Mouse (Mus musculus): ENCODE results near the gene Sbf2. TPM values are rescaled to one million over a fixed set of nuclear protein-coding genes. Genes with fewer than 3 reads are reported as not detected.
A peak's percentile ranks its signal among the peaks of the same experiment; 100 is the strongest.
"Not testable (repeated sequence)": the region's sequence is repeated elsewhere in the genome, so short reads cannot be mapped to it uniquely, and the experiment has no call there.

Gene Sbf2
- polyA plus RNA-seq, 1 experiment: 37.0 TPM

- H3K36me3 ChIP-seq (ENCODE audit: control insufficient read depth, insufficient read depth, low read length): no peaks in the 10 kb centered on the region
- peak; percentile 46; the same call in 1 of the 2 replicates for TF ChIP-seq CTCF (IDR thresholded peaks at IDR 0.05; ENCODE audit: control insufficient read depth, insufficient read depth, insufficient replicate concordance, low read depth, low read length)
- no peak for TF ChIP-seq POLR2A (IDR thresholded peaks at IDR 0.05; ENCODE audit: control insufficient read depth, low read depth, low read length)
- H3K4me1 ChIP-seq (ENCODE audit: control insufficient read depth, insufficient read depth, low read length): peaks cover 11% of the 10 kb centered on the region
- H3K27me3 ChIP-seq (ENCODE audit: control insufficient read depth, insufficient read depth, low read length): no peaks in the 10 kb centered on the region
- no peak overlapping the region for H3K4me3 ChIP-seq (ENCODE audit: control insufficient read depth, low read depth, low read length)
- H3K27ac ChIP-seq (ENCODE audit: control insufficient read depth, insufficient read depth, low read depth, low read length): peak overlapping the region; percentile 86
These were observed 34.6 kb upstream of the Sbf2 start for GRCm38 (mm10) chr7:110649133-110649987.

DNA sequence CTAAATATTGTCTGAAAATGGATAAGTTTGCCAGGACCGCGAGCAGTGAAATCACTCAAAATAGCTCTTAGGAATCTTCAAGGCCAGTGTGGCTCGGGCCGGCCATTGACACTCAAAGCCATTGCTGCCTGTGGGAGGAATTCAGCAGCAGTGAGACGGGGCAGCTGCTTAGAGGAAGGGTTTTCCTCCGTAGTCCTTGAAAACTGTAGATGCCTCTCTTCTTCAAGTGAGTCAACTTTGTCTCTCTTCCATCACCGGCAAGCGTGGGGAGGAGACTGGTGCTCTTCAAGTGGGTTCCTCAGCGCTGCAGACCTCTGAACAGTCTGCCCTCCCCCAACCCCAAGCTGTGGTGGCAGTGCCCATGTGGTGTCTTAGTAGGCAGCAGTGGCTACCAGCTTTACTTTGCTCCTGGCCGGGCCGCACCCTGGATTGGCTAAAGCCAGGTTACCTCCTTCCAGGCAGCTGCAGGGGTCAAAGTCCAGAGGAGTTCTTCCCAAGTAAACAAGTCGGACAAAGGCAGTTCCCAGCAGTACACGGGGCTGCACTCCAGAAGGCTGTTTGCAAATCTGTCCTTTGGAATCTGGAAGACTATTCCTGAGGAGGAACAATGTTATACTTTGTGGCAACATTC, 33.8 kb upstream of the Sbf2 start:
- TF ChIP-seq CTCF (IDR thresholded peaks at IDR 0.05; ENCODE audit: control insufficient read depth, insufficient read depth, insufficient replicate concordance, low read depth, low read length): no peak
- TF ChIP-seq POLR2A (IDR thresholded peaks at IDR 0.05; ENCODE audit: control insufficient read depth, low read depth, low read length): 0 out of 2 replicates have a peak, but pooled peaks have one; percentile 7
- Histone ChIP-seq H3K27ac (ENCODE audit: control insufficient read depth, insufficient read depth, low read depth, low read length) (peak overlapping the region; percentile 86), H3K36me3 (ENCODE audit: control insufficient read depth, insufficient read depth, low read length) (no peaks in the 10 kb centered on the region), H3K4me3 (ENCODE audit: control insufficient read depth, low read depth, low read length) (peak overlapping the region; percentile 5), H3K4me1 (ENCODE audit: control insufficient read depth, insufficient read depth, low read length) (peaks cover 10% of the 10 kb centered on the region), H3K27me3 (ENCODE audit: control insufficient read depth, insufficient read depth, low read length) (no peaks in the 10 kb centered on the region)

DNA sequence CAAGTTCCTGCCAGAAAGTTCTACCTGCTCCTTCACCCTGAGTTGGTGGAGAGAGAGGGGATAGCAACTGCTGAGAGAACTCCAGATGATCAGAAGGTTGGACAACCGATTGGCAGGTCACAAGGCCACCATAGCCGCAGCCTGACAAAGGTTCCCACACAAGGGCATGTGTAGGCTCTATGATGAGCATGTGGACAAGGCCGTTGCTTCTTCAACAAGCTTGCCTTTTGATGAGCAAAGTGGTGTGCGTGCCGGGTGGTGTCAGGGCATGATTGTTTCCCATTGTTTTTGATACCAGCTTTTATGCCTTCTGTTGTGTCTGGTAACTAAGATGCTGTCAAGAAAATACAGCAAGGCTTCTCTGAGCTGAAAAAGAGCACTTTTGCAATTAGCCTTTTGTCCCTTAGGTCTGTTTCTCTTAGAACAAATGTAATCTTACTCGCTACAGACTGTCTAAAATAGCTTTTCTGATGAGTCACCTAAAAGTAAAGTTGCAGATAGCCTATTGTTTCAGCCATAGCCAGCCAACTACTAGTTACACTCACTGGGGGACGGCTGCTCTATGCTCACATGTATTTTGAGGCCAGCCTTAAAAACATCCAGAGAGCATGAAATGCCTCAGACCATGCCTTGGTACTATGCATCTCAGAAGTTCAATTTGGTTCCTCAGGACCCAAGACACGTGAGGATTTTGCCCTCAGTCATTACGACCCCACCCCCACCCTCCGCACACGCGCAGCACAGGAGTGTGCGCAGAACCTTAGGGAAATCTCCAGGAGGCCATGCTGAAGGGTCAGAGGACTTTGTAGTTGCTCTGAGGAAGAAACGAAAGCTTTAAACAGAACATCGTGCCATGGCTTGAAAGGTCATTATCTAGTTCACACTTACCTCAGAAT, 33.1 kb upstream of the Sbf2 start:
- Histone ChIP-seq H3K36me3 (ENCODE audit: control insufficient read depth, insufficient read depth, low read length) (no peaks in the 10 kb centered on the region), H3K27me3 (ENCODE audit: control insufficient read depth, insufficient read depth, low read length) (no peaks in the 10 kb centered on the region), H3K27ac (ENCODE audit: control insufficient read depth, insufficient read depth, low read depth, low read length) (peak overlapping the region; percentile 86), H3K4me1 (ENCODE audit: control insufficient read depth, insufficient read depth, low read length) (peaks cover 10% of the 10 kb centered on the region), H3K4me3 (ENCODE audit: control insufficient read depth, low read depth, low read length) (no peak overlapping the region)
- no peak for TF ChIP-seq POLR2A (IDR thresholded peaks at IDR 0.05; ENCODE audit: control insufficient read depth, low read depth, low read length)
- TF ChIP-seq CTCF (IDR thresholded peaks at IDR 0.05; ENCODE audit: control insufficient read depth, insufficient read depth, insufficient replicate concordance, low read depth, low read length): no peak

DNA sequence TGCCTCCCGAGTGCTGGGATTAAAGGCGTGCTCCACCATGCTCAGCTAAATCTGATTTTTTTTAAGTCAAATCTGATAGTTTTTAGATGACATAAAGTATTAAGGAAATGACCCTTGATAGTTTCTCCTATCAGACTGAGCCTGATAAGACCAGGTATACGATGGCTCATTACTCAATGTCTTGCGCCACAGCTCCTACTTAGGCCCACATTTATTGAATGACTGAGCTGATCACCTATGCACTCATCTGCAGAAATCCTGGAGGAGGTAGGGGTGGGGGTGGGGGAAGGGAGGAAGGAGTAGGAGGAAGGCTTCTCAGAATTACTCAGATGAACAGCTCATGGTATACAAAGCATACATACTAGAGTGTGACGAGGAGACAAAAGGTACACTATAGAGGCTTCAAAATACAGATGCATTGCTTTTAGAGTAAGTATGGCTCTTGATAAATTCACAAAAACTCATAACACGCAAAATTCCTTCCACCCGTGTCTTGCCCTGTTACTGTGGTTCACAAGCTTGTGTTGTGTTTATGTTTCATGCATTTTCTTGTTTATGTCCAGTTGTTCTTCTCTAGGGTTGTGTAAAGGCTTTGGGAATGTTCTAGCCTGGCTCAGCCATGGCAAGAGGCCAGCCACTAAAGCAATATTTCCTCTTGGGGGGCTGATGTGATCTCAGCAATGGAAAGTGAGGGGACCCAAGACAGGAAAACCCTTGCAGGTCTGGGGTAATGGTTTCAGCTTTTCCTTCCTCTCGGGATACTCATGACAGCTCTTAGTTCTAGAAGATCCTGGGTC, 32.1 kb upstream of the Sbf2 start:
- no peak overlapping the region for H3K4me3 ChIP-seq (ENCODE audit: control insufficient read depth, low read depth, low read length)
- TF ChIP-seq CTCF (IDR thresholded peaks at IDR 0.05; ENCODE audit: control insufficient read depth, insufficient read depth, insufficient replicate concordance, low read depth, low read length) (no peak), POLR2A (IDR thresholded peaks at IDR 0.05; ENCODE audit: control insufficient read depth, low read depth, low read length) (no peak)
- peaks cover 10% of the 10 kb centered on the region for H3K4me1 ChIP-seq (ENCODE audit: control insufficient read depth, insufficient read depth, low read length)
- no peak overlapping the region for H3K27ac ChIP-seq (ENCODE audit: control insufficient read depth, insufficient read depth, low read depth, low read length)
- no peaks in the 10 kb centered on the region for H3K27me3 ChIP-seq (ENCODE audit: control insufficient read depth, insufficient read depth, low read length)
- H3K36me3 ChIP-seq (ENCODE audit: control insufficient read depth, insufficient read depth, low read length): no peaks in the 10 kb centered on the region

- H3K27ac ChIP-seq (ENCODE audit: control insufficient read depth, insufficient read depth, low read depth, low read length): no peak overlapping the region
- H3K27me3 ChIP-seq (ENCODE audit: control insufficient read depth, insufficient read depth, low read length): no peaks in the 10 kb centered on the region
- H3K4me3 ChIP-seq (ENCODE audit: control insufficient read depth, low read depth, low read length): no peak overlapping the region
- H3K36me3 ChIP-seq (ENCODE audit: control insufficient read depth, insufficient read depth, low read length): no peaks in the 10 kb centered on the region
- H3K4me1 ChIP-seq (ENCODE audit: control insufficient read depth, insufficient read depth, low read length): peaks cover 10% of the 10 kb centered on the region
- TF ChIP-seq POLR2A (IDR thresholded peaks at IDR 0.05; ENCODE audit: control insufficient read depth, low read depth, low read length) (no peak), CTCF (IDR thresholded peaks at IDR 0.05; ENCODE audit: control insufficient read depth, insufficient read depth, insufficient replicate concordance, low read depth, low read length) (no peak)
These were observed 31.1 kb upstream of the Sbf2 start for GRCm38 (mm10) chr7:110645859-110646258.

DNA sequence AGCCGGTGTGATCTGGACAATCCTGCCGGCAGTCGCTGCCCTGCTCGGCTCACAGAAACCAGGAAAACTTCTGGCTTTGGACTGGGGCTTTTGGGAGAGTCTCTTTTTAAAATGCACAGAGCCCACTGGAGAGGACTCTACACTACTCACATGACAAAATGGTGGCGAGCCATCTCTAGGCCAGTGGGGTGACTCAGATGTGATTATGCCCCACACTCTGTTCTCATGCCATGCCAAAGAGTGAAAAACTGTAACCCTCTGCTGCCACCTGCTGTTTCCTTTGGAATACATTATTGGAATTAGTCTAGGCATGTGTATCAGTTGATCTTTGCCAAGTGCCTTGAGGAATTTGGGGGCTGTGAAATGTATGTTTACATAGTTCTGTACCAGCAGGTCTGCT, 30.6 kb upstream of the Sbf2 start:
- Histone ChIP-seq H3K27ac (ENCODE audit: control insufficient read depth, insufficient read depth, low read depth, low read length) (no peak overlapping the region), H3K4me1 (ENCODE audit: control insufficient read depth, insufficient read depth, low read length) (peaks cover 10% of the 10 kb centered on the region), H3K36me3 (ENCODE audit: control insufficient read depth, insufficient read depth, low read length) (no peaks in the 10 kb centered on the region), H3K27me3 (ENCODE audit: control insufficient read depth, insufficient read depth, low read length) (no peaks in the 10 kb centered on the region), H3K4me3 (ENCODE audit: control insufficient read depth, low read depth, low read length) (no peak overlapping the region)
- TF ChIP-seq CTCF (IDR thresholded peaks at IDR 0.05; ENCODE audit: control insufficient read depth, insufficient read depth, insufficient replicate concordance, low read depth, low read length) (no peak), POLR2A (IDR thresholded peaks at IDR 0.05; ENCODE audit: control insufficient read depth, low read depth, low read length) (no peak)

DNA sequence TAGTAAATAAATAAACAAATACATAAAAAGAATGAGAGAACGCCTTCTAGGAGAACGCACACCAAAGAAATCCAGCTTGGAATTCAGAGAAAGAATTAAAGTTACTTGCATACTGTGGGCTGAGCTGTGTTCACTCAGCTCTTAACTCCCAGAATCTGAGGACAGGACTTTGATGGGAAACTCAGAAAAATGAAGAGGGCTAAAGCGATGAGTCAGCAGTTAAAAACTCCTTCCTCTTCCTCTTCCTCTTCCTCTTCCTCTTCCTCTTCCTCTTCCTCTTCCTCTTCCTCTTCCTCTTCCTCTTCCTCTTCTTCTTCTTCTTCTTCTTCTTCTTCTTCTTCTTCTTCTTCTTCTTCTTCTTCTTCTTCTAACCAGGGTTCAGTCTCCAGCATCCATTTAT, 25.2 kb upstream of the Sbf2 start:
- not testable (repeated sequence) for H3K27me3 ChIP-seq (ENCODE audit: control insufficient read depth, insufficient read depth, low read length); H3K4me1 ChIP-seq (ENCODE audit: control insufficient read depth, insufficient read depth, low read length); H3K4me3 ChIP-seq (ENCODE audit: control insufficient read depth, low read depth, low read length); H3K36me3 ChIP-seq (ENCODE audit: control insufficient read depth, insufficient read depth, low read length); H3K27ac ChIP-seq (ENCODE audit: control insufficient read depth, insufficient read depth, low read depth, low read length)
